Mouse (Mus musculus) myocyte (in vitro differentiated cells): ENCODE data around the gene Dap. TPM values are rescaled to one million over a fixed set of nuclear protein-coding genes. Genes with fewer than 3 reads are reported as not detected.

Experiments used
- H3K27me3 ChIP-seq: one replicate; pipeline ENCODE4 v1.6.1; 2011; ENCODE audit not compliant: control insufficient read depth, insufficient read depth, insufficient read length
- H3K36me3 ChIP-seq: one replicate; pipeline ENCODE4 v1.6.1; 2011; ENCODE audit not compliant: control insufficient read depth, insufficient read depth
- H3K4me2 ChIP-seq: one replicate; pipeline ENCODE4 v1.6.1; 2011; ENCODE audit warnings: low read depth, control low read depth
- H3K4me3 ChIP-seq: one replicate; pipeline ENCODE4 v1.5.1; 2011; ENCODE audit warnings: mild to moderate bottlenecking, control low read depth, moderate library complexity
- H3K79me2 ChIP-seq: one replicate; pipeline ENCODE4 v1.6.1; 2011; ENCODE audit not compliant: control insufficient read depth, insufficient read depth
- H3ac ChIP-seq: one replicate; pipeline ENCODE4 v1.6.1; 2011; ENCODE audit not compliant: control insufficient read depth, insufficient read length
- CEBPB ChIP-seq: IDR thresholded peaks from 2 replicates; pipeline ENCODE4 v1.6.1; 2011; ENCODE audit warnings: mild to moderate bottlenecking, moderate library complexity; ENCODE audit not compliant: poor library complexity, insufficient read depth, severe bottlenecking
- E2F4 ChIP-seq: IDR thresholded peaks from one replicate; pipeline ENCODE4 v1.6.1; 2011; ENCODE audit warnings: mild to moderate bottlenecking, control low read depth, moderate library complexity; ENCODE audit not compliant: insufficient read depth
- MAX ChIP-seq: IDR thresholded peaks from one replicate; pipeline ENCODE4 v1.6.1; 2011; ENCODE audit warnings: low read depth, mild to moderate bottlenecking, control low read depth
- MYOD1 ChIP-seq, 3 experiments: IDR thresholded peaks; one replicate each; pipeline ENCODE4 v1.6.1; 2011; ENCODE audit warnings: control low read depth in 2 of 3, low read depth in 2 of 3, mild to moderate bottlenecking in 2 of 3, moderate library complexity in 1 of 3; ENCODE audit not compliant: insufficient read length in 2 of 3, control insufficient read depth in 1 of 3
- MYOG ChIP-seq, 3 experiments: IDR thresholded peaks; one replicate each; pipeline ENCODE4 v1.6.1; 2011; ENCODE audit warnings: control low read depth in 2 of 3, low read depth in 2 of 3, mild to moderate bottlenecking in 2 of 3; ENCODE audit not compliant: insufficient read length in 2 of 3, control insufficient read depth in 1 of 3, insufficient read depth in 1 of 3
- POLR2A ChIP-seq: IDR thresholded peaks from one replicate; pipeline ENCODE4 v1.6.1; 2011; ENCODE audit warnings: low read depth, mild to moderate bottlenecking, control low read depth, moderate library complexity; ENCODE audit not compliant: insufficient read length
- POLR2AphosphoS2 ChIP-seq: IDR thresholded peaks from one replicate; pipeline ENCODE4 v1.6.1; 2011; ENCODE audit warnings: low read depth, control low read depth; ENCODE audit not compliant: insufficient read length
- REST ChIP-seq: IDR thresholded peaks from one replicate; pipeline ENCODE4 v1.6.1; 2011; ENCODE audit warnings: mild to moderate bottlenecking, control low read depth, moderate library complexity; ENCODE audit not compliant: insufficient read depth, insufficient read length
- SRF ChIP-seq: IDR thresholded peaks from one replicate; pipeline ENCODE4 v1.6.1; 2011; ENCODE audit warnings: low read depth; ENCODE audit not compliant: control insufficient read depth, insufficient read length
- TCF12 ChIP-seq: IDR thresholded peaks from one replicate; pipeline ENCODE4 v1.6.1; 2011; ENCODE audit warnings: mild to moderate bottlenecking, control low read depth; ENCODE audit not compliant: poor library complexity, insufficient read depth, severe bottlenecking
- TCF3 ChIP-seq: IDR thresholded peaks from one replicate; pipeline ENCODE4 v1.6.1; 2011; ENCODE audit warnings: low read depth, control low read depth; ENCODE audit not compliant: insufficient read length
- USF1 ChIP-seq: IDR thresholded peaks from one replicate; pipeline ENCODE4 v1.6.1; 2011; ENCODE audit warnings: low read depth, mild to moderate bottlenecking, control low read depth, moderate library complexity
- polyA plus RNA-seq: library from polyadenylated mRNA; unstranded; fragments of >200 nt; fragmentation: generic; extraction: Trizol; gene quantifications from one replicate; pipeline ENCODE4 v1.2.1, GENCODE M21; 2012; ENCODE audit warnings: missing spikeins

The Dap gene
- polyA plus RNA-seq, 1 experiment: 417 TPM

- Histone ChIP-seq H3K27me3 (no peaks in the 10 kb centered on the region), H3K36me3 (no peaks in the 10 kb centered on the region), H3K4me2 (peak overlapping the region; percentile 72), H3K4me3 (no peak overlapping the region), H3ac (no peak overlapping the region), H3K79me2 (no peaks in the 10 kb centered on the region)
- peak in 1 of 3 experiments; percentile 4 for TF ChIP-seq MYOD1 (IDR thresholded peaks at IDR 0.05; ENCODE audit: control insufficient read depth in 1 of 3, insufficient read length in 2 of 3, low read depth in 2 of 3)
- TF ChIP-seq SRF: no peak
These were observed 93.1 kb downstream of the Dap start for GRCm38 (mm10) chr15:31317056-31317805.

DNA sequence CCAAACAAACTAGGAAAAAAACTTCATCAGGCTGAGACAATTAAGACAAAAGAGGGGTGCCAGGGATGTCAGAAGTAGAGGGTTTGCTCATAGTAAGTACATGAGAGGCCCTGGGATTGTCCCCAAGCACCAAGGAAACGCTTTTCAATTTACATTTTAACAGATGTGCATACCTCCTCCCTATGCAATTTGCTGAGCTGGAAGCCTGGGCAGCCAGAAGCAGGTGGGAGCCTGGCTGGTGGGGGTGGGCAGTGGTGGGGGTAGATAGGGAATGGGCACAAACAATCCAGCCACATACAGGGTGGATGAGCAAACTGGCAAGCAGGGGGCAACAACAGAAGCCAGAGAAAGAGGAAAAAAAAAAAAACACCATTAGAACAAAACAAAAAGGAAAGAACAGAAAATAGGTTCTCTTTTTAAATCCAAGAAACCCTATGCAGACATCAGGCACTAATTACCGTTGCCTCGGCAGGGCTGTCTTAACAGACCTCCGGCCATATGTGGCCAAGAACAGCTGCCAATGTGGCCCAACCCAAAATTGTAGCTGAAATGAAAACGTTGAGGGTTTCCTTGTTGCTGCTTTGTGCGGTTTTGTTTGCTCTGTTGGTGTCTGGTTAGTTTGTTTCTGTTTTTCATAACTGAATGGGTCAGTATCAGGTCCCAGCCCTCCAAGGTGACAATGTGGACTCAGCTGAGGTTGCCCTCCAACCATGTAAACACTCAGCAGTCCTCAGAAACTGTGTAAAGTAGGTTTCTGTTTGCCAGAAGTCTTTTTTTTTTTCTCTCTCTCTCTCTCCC lies 94.2 kb downstream of the Dap start:
- no peak for TF ChIP-seq POLR2A
- TF ChIP-seq TCF12: peak; percentile 88
- no peak for TF ChIP-seq USF1
- peak; percentile 48 to 91 (median 84) for TF ChIP-seq MYOG (IDR thresholded peaks at IDR 0.05; ENCODE audit: control insufficient read depth in 1 of 3, insufficient read depth in 1 of 3, insufficient read length in 2 of 3, low read depth in 2 of 3)
- TF ChIP-seq SRF: peak; percentile 54
- peak in 2 of 3 experiments; percentile 91 to 92 for TF ChIP-seq MYOD1 (IDR thresholded peaks at IDR 0.05; ENCODE audit: control insufficient read depth in 1 of 3, insufficient read length in 2 of 3, low read depth in 2 of 3)
- TF ChIP-seq MAX: no peak
- peak; percentile 43 for TF ChIP-seq TCF3
- TF ChIP-seq E2F4: no peak
- no peak for TF ChIP-seq POLR2AphosphoS2
- no peak for TF ChIP-seq CEBPB
- no peak for TF ChIP-seq REST
- Histone ChIP-seq H3K4me3 (no peak overlapping the region), H3K36me3 (peaks cover 2% of the 10 kb centered on the region), H3ac (no peak overlapping the region), H3K27me3 (no peaks in the 10 kb centered on the region), H3K79me2 (no peaks in the 10 kb centered on the region), H3K4me2 (peak overlapping the region; percentile 72)

- no peak overlapping the region for H3ac ChIP-seq
- H3K4me2 ChIP-seq: peak overlapping the region; percentile 72
- H3K4me3 ChIP-seq: no peak overlapping the region
- H3K36me3 ChIP-seq: peaks cover 9% of the 10 kb centered on the region
- H3K27me3 ChIP-seq: no peaks in the 10 kb centered on the region
- no peaks in the 10 kb centered on the region for H3K79me2 ChIP-seq
- TF ChIP-seq TCF3: no peak
- TF ChIP-seq MYOG (IDR thresholded peaks at IDR 0.05; ENCODE audit: control insufficient read depth in 1 of 3, insufficient read depth in 1 of 3, insufficient read length in 2 of 3, low read depth in 2 of 3): no peak
- no peak for TF ChIP-seq USF1
- no peak for TF ChIP-seq SRF
- TF ChIP-seq REST: no peak
- peak in 1 of 3 experiments; percentile 38 for TF ChIP-seq MYOD1 (IDR thresholded peaks at IDR 0.05; ENCODE audit: control insufficient read depth in 1 of 3, insufficient read length in 2 of 3, low read depth in 2 of 3)
These were observed 94.9 kb downstream of the Dap start for GRCm38 (mm10) chr15:31319046-31319445.

DNA sequence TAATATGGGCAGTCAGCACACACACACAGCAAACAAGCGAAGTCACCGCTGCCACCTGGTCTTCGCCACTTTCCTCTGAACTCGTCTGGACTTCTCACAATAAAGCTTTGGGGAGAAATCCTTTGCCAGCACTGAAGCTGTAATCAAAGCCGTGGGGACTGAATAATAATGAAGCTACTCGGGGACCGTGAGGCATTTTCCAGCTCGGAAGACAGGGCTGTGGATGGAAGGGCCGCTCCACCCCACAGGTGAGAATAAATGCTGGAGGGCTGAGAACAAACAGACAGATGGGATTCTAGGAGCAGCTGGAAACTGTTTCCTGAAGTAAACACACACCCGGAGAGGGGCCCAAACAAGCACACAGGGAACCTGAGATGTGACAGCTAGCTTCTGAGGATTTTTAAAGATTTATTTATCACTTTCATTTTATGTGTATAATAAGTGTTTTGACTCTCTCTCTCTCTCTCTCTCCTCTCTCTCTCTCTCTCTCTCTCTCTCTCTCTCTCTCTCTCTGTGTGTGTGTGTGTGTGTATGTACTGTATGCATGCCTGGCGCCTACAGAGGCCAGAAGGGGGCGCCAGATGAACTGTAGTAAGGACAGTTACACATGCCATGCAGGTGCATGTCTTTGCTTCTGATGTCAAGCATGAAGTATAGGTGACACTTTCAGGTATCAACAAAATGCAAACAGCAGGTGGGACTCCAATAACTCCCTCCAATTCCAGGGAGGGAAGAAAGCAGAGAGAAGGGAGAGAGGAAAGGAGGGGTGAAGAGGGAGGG lies 96.7 kb downstream of the Dap start:
- H3K4me3 ChIP-seq: no peak overlapping the region
- H3K36me3 ChIP-seq: peaks cover 9% of the 10 kb centered on the region
- no peaks in the 10 kb centered on the region for H3K79me2 ChIP-seq
- no peaks in the 10 kb centered on the region for H3K27me3 ChIP-seq
- H3K4me2 ChIP-seq: no peak overlapping the region
- H3ac ChIP-seq: no peak overlapping the region
- TF ChIP-seq SRF (no peak), TCF3 (no peak), POLR2AphosphoS2 (no peak), TCF12 (no peak), E2F4 (no peak), CEBPB (no peak), REST (no peak), MYOD1 (IDR thresholded peaks at IDR 0.05; ENCODE audit: control insufficient read depth in 1 of 3, insufficient read length in 2 of 3, low read depth in 2 of 3) (no peak), MYOG (IDR thresholded peaks at IDR 0.05; ENCODE audit: control insufficient read depth in 1 of 3, insufficient read depth in 1 of 3, insufficient read length in 2 of 3, low read depth in 2 of 3) (no peak), MAX (no peak), POLR2A (no peak), USF1 (no peak)
